Mouse (Mus musculus): Measurements from ENCODE around the gene Ptrh1.
A peak's percentile ranks its signal among the peaks of the same experiment; 100 is the strongest.

The Ptrh1 gene

GRCm38 (mm10) chr2:32808816-32809566 lies 33.4 kb downstream of the Ptrh1 start:
- DNase-seq = no peak

DNA sequence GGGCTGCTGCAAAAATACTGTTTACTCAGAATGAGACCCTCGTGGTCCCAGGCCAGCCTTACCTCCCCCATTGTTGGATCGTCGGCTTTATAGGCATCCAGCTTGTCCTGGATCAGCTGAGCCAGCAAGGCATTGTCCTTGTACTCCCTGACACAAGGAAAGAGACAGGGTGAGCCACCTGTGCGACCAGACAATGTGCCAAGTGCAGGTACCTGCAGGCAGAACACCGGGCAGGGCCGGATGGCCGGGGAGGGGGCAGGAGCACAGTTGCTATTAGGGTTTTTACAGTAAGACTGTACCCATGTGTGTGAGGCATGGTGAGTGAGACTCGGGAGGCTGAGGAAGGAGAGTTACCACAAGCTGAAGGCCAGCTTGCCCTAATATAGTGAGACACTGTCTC lies 36.4 kb downstream of the Ptrh1 start:
- no peak for DNase-seq

GRCm38 (mm10) chr2:32816497-32816896 lies 40.9 kb downstream of the Ptrh1 start:
- no peak for DNase-seq

GRCm38 (mm10) chr2:32816946-32817581 lies 41.5 kb downstream of the Ptrh1 start:
- DNase-seq = no peak

DNA sequence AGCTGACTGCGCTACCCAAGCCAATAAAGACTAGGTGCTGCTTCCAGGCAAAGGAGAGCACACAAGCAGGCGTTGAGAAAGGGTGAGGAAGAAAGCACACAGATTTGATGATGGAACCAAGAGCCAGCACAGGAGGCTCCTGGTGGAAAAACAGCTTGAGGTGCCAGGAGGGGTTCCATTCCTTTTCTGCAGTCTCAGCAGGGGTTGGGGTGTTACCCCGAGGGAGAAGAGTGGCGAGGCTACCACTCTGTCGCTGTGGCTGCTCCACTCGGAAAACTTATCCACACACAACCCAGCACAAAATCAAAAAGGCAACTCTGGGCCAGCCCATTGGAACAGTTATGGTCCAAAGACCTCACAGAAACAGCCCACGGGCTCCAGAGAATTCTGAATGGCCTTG lies 42.0 kb downstream of the Ptrh1 start:
- DNase-seq = no peak

DNA sequence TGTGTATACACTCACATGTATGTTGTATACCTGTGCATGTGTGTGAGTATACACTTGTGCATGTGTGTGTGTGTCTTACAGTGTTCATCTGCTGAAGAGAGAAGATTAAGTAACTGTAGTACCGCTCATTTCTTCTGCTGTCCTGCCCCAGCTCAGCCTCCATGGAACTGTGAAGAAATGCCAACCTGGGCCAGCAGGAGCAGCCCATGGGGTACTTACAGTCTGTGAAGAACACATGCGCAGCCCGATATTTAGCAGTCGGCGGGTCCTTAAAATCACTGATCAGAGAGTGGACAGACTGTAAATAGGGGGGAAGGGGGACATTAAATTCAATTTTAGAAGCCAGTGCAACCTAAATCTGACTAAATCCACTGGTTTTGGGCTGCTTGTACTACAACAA lies 42.6 kb downstream of the Ptrh1 start:
- no peak for DNase-seq

DNA sequence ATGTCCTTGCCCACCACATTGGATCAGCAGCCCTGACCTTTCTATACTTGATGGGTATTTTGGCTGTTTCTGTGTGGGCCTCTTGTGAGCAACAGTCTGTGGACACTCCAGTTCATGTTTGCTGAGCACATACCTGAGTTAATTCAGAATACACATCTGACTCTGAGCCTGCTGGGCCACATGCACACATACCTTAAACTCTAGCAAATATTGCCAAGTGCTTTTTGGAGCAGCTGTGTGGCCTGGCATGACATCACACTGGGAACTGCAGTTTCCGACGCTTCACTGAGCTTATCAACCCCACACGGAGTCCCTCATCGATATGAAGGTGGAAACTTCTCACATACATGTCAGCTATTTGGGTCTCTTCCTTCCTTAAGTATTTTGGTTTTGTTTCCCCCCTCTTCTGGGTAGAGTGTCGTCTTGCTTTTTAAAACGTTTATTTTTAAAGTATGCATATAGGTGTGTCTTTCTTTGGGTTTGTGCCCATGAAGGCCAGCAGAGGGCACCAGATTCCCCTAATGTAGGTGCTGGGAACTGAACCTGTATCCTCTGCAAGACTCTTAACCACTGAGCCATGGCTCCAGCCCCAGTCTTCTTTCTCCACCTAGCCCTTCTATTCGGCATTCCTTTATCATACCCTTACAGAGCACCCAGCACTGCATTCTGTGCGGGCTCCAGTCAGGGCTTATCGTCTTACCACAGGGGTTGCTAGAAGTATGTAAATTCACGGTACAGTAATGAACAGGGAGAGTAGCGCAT lies 45.6 kb downstream of the Ptrh1 start:
- DNase-seq = peak; percentile 51

GRCm38 (mm10) chr2:32822643-32823042 lies 47.1 kb downstream of the Ptrh1 start:
- DNase-seq = no peak

DNA sequence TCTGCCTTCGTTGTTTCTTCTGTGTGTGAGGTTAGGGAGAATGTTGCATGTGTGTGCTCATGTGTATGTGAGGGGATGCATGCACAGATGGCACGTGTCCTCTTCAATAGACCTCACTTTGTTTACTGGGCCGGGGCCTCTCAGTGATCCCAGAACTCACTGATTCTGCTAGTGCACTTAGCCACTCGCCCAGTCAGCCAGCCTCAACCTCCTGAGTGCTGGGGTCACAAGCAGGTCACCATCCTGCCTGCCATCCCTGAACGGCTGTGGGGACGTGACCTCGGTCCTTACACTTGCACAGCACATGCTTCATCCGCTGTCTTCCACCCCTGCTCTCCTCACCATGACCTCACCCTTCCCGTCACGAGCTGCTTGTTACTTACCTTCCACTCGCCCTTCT lies 47.6 kb downstream of the Ptrh1 start:
- no peak for DNase-seq

DNA sequence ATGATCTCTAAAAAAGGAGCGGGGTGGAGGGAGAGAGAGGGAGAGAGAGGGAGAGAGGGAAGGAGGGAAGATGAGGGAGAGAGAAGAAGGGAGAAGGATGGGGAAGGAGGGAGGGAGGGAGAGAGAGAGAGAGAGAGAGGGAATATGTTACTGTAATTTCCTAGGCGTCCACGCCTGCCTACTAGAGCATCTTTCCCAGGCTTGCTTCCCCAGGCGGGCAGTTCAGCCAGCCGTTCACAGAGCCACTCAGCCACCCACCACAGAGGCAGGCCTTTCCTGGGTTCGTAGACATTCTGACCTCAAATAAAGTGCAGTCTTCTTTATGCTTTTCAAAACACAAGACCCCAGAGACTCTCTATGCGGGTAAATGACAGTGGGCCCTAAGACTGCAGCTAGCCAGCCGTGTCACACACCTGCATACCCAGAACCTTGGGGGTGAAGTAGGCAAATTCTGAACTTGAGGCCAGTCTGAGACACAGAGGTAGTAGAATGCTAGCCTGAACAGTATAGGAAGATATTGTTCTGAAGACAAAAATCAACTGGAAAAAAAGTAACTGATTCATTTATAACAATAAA lies 48.1 kb downstream of the Ptrh1 start:
- DNase-seq = no peak

- no peak for DNase-seq
Measured at GRCm38 (mm10) chr2:32824181-32824580, 48.6 kb downstream of the Ptrh1 start.

- DNase-seq = no peak
Measured at GRCm38 (mm10) chr2:32824778-32825177, 49.2 kb downstream of the Ptrh1 start.

DNA sequence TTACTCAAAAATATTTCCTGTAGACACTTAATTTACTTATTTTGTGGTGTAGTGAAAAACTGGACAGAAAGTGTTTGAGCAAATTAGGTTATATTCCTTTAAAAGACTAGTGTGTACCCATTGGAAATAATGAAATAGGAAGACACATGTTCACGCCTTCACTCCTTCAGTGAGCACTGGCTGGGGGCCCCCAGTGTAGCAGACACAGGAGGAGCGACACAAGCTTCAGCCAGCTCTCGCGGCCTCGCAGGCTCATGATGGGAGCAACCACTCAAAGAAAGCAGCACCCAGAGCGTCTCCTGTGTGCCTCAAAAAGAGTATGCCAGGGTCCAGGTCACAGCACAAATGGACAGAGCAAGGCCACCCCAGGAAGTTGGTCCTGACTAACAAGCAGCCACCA lies 50.2 kb downstream of the Ptrh1 start:
- no peak for DNase-seq
